8 mouse cellular contexts compared by ENCODE assay signal in genomic region chr12:91685674-91686290, GRCm38 (mm10).
DNase-seq lines count a peak whose midpoint lies in the region; ATAC-seq lines count a peak whose summit lies in the region.

No protein-coding gene starts in this region.

- no peak overlapping the region for H3K9ac ChIP-seq in heart, embryonic 14.5 days (ENCODE audit: low read length)
- H3K9ac ChIP-seq in embryonic facial prominence, embryonic 12.5 days = 0 out of 2 replicates have a peak overlapping the region, but pooled peaks have one; percentile 20
- peak overlapping the region; percentile 50 for H3K9ac ChIP-seq in limb, embryonic 12.5 days (replicated peaks)
- no peak overlapping the region for H3K9ac ChIP-seq in neural tube, embryonic 15.5 days (replicated peaks)

- no peak for ATAC-seq in heart, embryonic 14.5 days (ENCODE audit: insufficient number of reproducible peaks, insufficient read depth, low FRiP score, low read depth)
- peak; percentile 64; the same call in 1 of the 2 replicates for ATAC-seq in embryonic facial prominence, embryonic 12.5 days (ENCODE audit: insufficient number of reproducible peaks, insufficient read depth, low FRiP score, low TSS enrichment)
- peak; percentile 71; the same call in 1 of the 2 replicates for ATAC-seq in limb, embryonic 12.5 days (ENCODE audit: insufficient number of reproducible peaks, insufficient read depth, low FRiP score, low TSS enrichment, low read depth)
- no peak; the same call in 1 of the 2 replicates for ATAC-seq in neural tube, embryonic 15.5 days (ENCODE audit: low FRiP score)

- H3K27me3 ChIP-seq in heart, embryonic 14.5 days (ENCODE audit: control insufficient read depth, insufficient read depth, low read length) = peaks cover 14% of the 10 kb centered on the region
- H3K27me3 ChIP-seq in embryonic facial prominence, embryonic 12.5 days = no peaks in the 10 kb centered on the region
- H3K27me3 ChIP-seq in limb, embryonic 12.5 days = no peaks in the 10 kb centered on the region
- no peaks in the 10 kb centered on the region for H3K27me3 ChIP-seq in neural tube, embryonic 15.5 days (replicated peaks)

- intact Hi-C loops in heart, postnatal 25 days (cut with DNase I) = no loop called here

- H3K36me3 ChIP-seq in heart, embryonic 14.5 days (ENCODE audit: control insufficient read depth, insufficient read depth, low read length) = no peaks in the 10 kb centered on the region
- H3K36me3 ChIP-seq in embryonic facial prominence, embryonic 12.5 days = no peaks in the 10 kb centered on the region
- no peaks in the 10 kb centered on the region for H3K36me3 ChIP-seq in limb, embryonic 12.5 days
- H3K36me3 ChIP-seq in neural tube, embryonic 15.5 days = no peaks in the 10 kb centered on the region

- no peak for DNase-seq in heart, postnatal 25 days (ENCODE audit: low spot score)
- no peak for DNase-seq in spleen, adult 12 weeks (ENCODE audit: low spot score)
- DNase-seq in T-cell, adult 2 months (ENCODE audit: low spot score) = no peak
- DNase-seq in layer of hippocampus, postnatal 36 days = no peak

- no peaks in the 10 kb centered on the region for H3K9me3 ChIP-seq in heart, embryonic 14.5 days (ENCODE audit: control insufficient read depth, low read length)
- H3K9me3 ChIP-seq in embryonic facial prominence, embryonic 12.5 days = no peaks in the 10 kb centered on the region
- H3K9me3 ChIP-seq in limb, embryonic 12.5 days = no peaks in the 10 kb centered on the region
- H3K9me3 ChIP-seq in neural tube, embryonic 15.5 days (replicated peaks) = no peaks in the 10 kb centered on the region

- H3K4me3 ChIP-seq in heart, embryonic 14.5 days (ENCODE audit: control insufficient read depth in 1 of 2, insufficient read depth in 1 of 2, low read depth in 1 of 2, low read length in 2 of 2) = no peak overlapping the region
- peak overlapping the region; percentile 28 for H3K4me3 ChIP-seq in embryonic facial prominence, embryonic 12.5 days
- H3K4me3 ChIP-seq in limb, embryonic 12.5 days (replicated peaks) = peak overlapping the region; percentile 34
- H3K4me3 ChIP-seq in neural tube, embryonic 15.5 days (replicated peaks) = no peak overlapping the region

- 22% methylated on average over 13 of the region's 13 CpGs for WGBS in heart, embryonic 14.5 days
- WGBS in embryonic facial prominence, embryonic 12.5 days = 2% methylated on average over 13 of the region's 13 CpGs
- 5% methylated on average over 13 of the region's 13 CpGs for WGBS in limb, embryonic 12.5 days
- WGBS in neural tube, embryonic 15.5 days = 17% methylated on average over 13 of the region's 13 CpGs

- peaks cover 17 to 25% of the 10 kb centered on the region in 2 experiments for H3K4me1 ChIP-seq in heart, embryonic 14.5 days (ENCODE audit: control insufficient read depth in 2 of 2, insufficient read depth in 2 of 2, low read length in 2 of 2)
- H3K4me1 ChIP-seq in embryonic facial prominence, embryonic 12.5 days = peaks cover 29% of the 10 kb centered on the region
- H3K4me1 ChIP-seq in limb, embryonic 12.5 days (replicated peaks) = peaks cover 35% of the 10 kb centered on the region
- peaks cover 35% of the 10 kb centered on the region for H3K4me1 ChIP-seq in neural tube, embryonic 15.5 days

- no peak overlapping the region for H3K27ac ChIP-seq in heart, embryonic 14.5 days (replicated peaks in 1 of 2; ENCODE audit: control insufficient read depth in 1 of 2, insufficient read depth in 1 of 2, low read depth in 2 of 2, low read length in 2 of 2)
- H3K27ac ChIP-seq in embryonic facial prominence, embryonic 12.5 days = peak overlapping the region; percentile 48
- peak overlapping the region; percentile 80 for H3K27ac ChIP-seq in limb, embryonic 12.5 days
- no peak overlapping the region; the same call in 1 of the 2 replicates for H3K27ac ChIP-seq in neural tube, embryonic 15.5 days (replicated peaks)

- peak overlapping the region; percentile 32; the same call in 1 of the 2 replicates for H3K4me2 ChIP-seq in heart, embryonic 14.5 days (ENCODE audit: low read length)
- H3K4me2 ChIP-seq in embryonic facial prominence, embryonic 12.5 days (replicated peaks) = peak overlapping the region; percentile 43
- H3K4me2 ChIP-seq in limb, embryonic 12.5 days = peak overlapping the region; percentile 56
- peak overlapping the region; percentile 17; the same call in 1 of the 2 replicates for H3K4me2 ChIP-seq in neural tube, embryonic 15.5 days

Comparison
In these comparisons a context has a peak if more than half of its experiments do, and no peak if none do; other contexts are left out.
1. ATAC-seq: peak in embryonic facial prominence, embryonic 12.5 days (single experiment) and limb, embryonic 12.5 days (single experiment); none in heart, embryonic 14.5 days (single experiment) and neural tube, embryonic 15.5 days (single experiment).
2. H3K27ac ChIP-seq: peak in embryonic facial prominence, embryonic 12.5 days (single experiment) and limb, embryonic 12.5 days (single experiment); none in heart, embryonic 14.5 days (0 of 2) and neural tube, embryonic 15.5 days (single experiment).
3. H3K4me3 ChIP-seq: peak in embryonic facial prominence, embryonic 12.5 days (single experiment) and limb, embryonic 12.5 days (single experiment); none in heart, embryonic 14.5 days (0 of 2) and neural tube, embryonic 15.5 days (single experiment).
4. H3K9ac ChIP-seq: peak in embryonic facial prominence, embryonic 12.5 days (single experiment) and limb, embryonic 12.5 days (single experiment); none in heart, embryonic 14.5 days (single experiment) and neural tube, embryonic 15.5 days (single experiment).
5. Peak in every context shown above with its lines, with median percentiles within 50 percentile points of each other: H3K4me2 ChIP-seq.